Comparison of ENCODE assay signal across 18 mouse cellular contexts in genomic region chrX:103732033-103732703, GRCm38 (mm10).
DNase-seq lines count a peak whose midpoint lies in the region; ATAC-seq lines count a peak whose summit lies in the region.
"Had no signal": no experiment of that assay in that cellular context is flagged by ENCODE, and none has a peak within 500 bp of the region (broad histone marks: within the 10 kb centered on the region; RNA-seq: fewer than 3 reads in every experiment).

No protein-coding gene starts in this region.

- WGBS in kidney, embryonic 14.5 days = 70% methylated on average over 4 of the region's 4 CpGs
- 64% methylated on average over 4 of the region's 4 CpGs for WGBS in liver, embryonic 11.5 days
- WGBS in liver, embryonic 12.5 days (ENCODE audit: insufficient replicate concordance) = 56% methylated on average over 4 of the region's 4 CpGs
- WGBS in hindbrain, embryonic 12.5 days = 75% methylated on average over 4 of the region's 4 CpGs

- intact Hi-C loops in left cerebral cortex, postnatal 4 days (cut with DNase I) = no loop called here

- H3K4me1 ChIP-seq in kidney, embryonic 14.5 days (ENCODE audit: control insufficient read depth, insufficient read depth, low read length) = no peaks in the 10 kb centered on the region
- no peaks in the 10 kb centered on the region for H3K4me1 ChIP-seq in liver, embryonic 11.5 days (replicated peaks; ENCODE audit: control insufficient read depth, insufficient read depth, low read length)
- no peaks in the 10 kb centered on the region for H3K4me1 ChIP-seq in liver, embryonic 12.5 days
- no peaks in the 10 kb centered on the region for H3K4me1 ChIP-seq in hindbrain, embryonic 12.5 days
- H3K4me1 ChIP-seq: forebrain, embryonic 12.5 days; limb, embryonic 12.5 days; megakaryocyte, embryonic 14.5 days had no signal

- ATAC-seq in kidney, embryonic 14.5 days (ENCODE audit: low FRiP score, low TSS enrichment) = no peak
- ATAC-seq in liver, embryonic 11.5 days (replicated peaks; ENCODE audit: low FRiP score) = no peak
- no peak for ATAC-seq in liver, embryonic 12.5 days
- ATAC-seq in hindbrain, embryonic 12.5 days (ENCODE audit: low FRiP score) = no peak
- ATAC-seq: hindbrain, embryonic 16.5 days; intestine, postnatal 0 days; midbrain, embryonic 16.5 days had no signal

- no peaks in the 10 kb centered on the region for H3K36me3 ChIP-seq in kidney, embryonic 14.5 days (ENCODE audit: control insufficient read depth, insufficient read depth, low read length)
- no peaks in the 10 kb centered on the region for H3K36me3 ChIP-seq in liver, embryonic 11.5 days (ENCODE audit: control insufficient read depth, insufficient read depth, low read length)
- no peaks in the 10 kb centered on the region for H3K36me3 ChIP-seq in liver, embryonic 12.5 days
- H3K36me3 ChIP-seq in hindbrain, embryonic 12.5 days = no peaks in the 10 kb centered on the region
- H3K36me3 ChIP-seq: forebrain, embryonic 12.5 days; limb, embryonic 12.5 days had no signal

- H3K27me3 ChIP-seq in kidney, embryonic 14.5 days (ENCODE audit: control insufficient read depth, insufficient read depth, low read length) = no peaks in the 10 kb centered on the region
- H3K27me3 ChIP-seq in liver, embryonic 11.5 days (replicated peaks; ENCODE audit: control insufficient read depth, insufficient read depth, low read length) = peaks cover 34% of the 10 kb centered on the region
- peaks cover 50% of the 10 kb centered on the region for H3K27me3 ChIP-seq in liver, embryonic 12.5 days (replicated peaks)
- peaks cover 74% of the 10 kb centered on the region for H3K27me3 ChIP-seq in hindbrain, embryonic 12.5 days

- H3K9me3 ChIP-seq in kidney, embryonic 14.5 days (ENCODE audit: control insufficient read depth, low read length) = no peaks in the 10 kb centered on the region
- H3K9me3 ChIP-seq in liver, embryonic 11.5 days (ENCODE audit: control insufficient read depth, low read length) = no peaks in the 10 kb centered on the region
- no peaks in the 10 kb centered on the region for H3K9me3 ChIP-seq in liver, embryonic 12.5 days (replicated peaks)
- H3K9me3 ChIP-seq in hindbrain, embryonic 12.5 days (replicated peaks) = no peaks in the 10 kb centered on the region
- H3K9me3 ChIP-seq: forebrain, embryonic 12.5 days; limb, embryonic 12.5 days; megakaryocyte, embryonic 14.5 days had no signal

- peak; percentile 23 for DNase-seq in kidney, adult 11 months
- DNase-seq in liver = peak; percentile 12
- no peak for DNase-seq in liver, embryonic 11.5 days (ENCODE audit: low spot score)
- no peak for DNase-seq in left cerebral cortex, postnatal 4 days
- DNase-seq: cerebellum, adult 11-12 months; cerebellum, postnatal 36 days; right cerebral cortex, adult 18-20 months; thymus, postnatal 36 days had no signal

- no peak overlapping the region for H3K27ac ChIP-seq in kidney, embryonic 14.5 days (ENCODE audit: low read depth, low read length)
- H3K27ac ChIP-seq in liver, embryonic 11.5 days (ENCODE audit: low read depth, low read length) = no peak overlapping the region
- 0 out of 2 replicates have a peak overlapping the region, but pooled peaks have one; percentile 20 for H3K27ac ChIP-seq in liver, embryonic 12.5 days
- H3K27ac ChIP-seq in hindbrain, embryonic 12.5 days = no peak overlapping the region
- H3K27ac ChIP-seq: forebrain, embryonic 12.5 days; limb, embryonic 12.5 days had no signal

- no peak overlapping the region for H3K9ac ChIP-seq in kidney, embryonic 14.5 days (ENCODE audit: low read depth, low read length)
- no peak overlapping the region for H3K9ac ChIP-seq in liver, embryonic 11.5 days (ENCODE audit: low read depth, low read length)
- no peak overlapping the region for H3K9ac ChIP-seq in liver, embryonic 12.5 days
- H3K9ac ChIP-seq in hindbrain, embryonic 12.5 days = no peak overlapping the region
- H3K9ac ChIP-seq: forebrain, embryonic 12.5 days; limb, embryonic 12.5 days had no signal

- no peak overlapping the region for H3K4me2 ChIP-seq in kidney, embryonic 14.5 days (replicated peaks; ENCODE audit: low read depth, low read length)
- H3K4me2 ChIP-seq in liver, embryonic 11.5 days = no peak overlapping the region
- no peak overlapping the region for H3K4me2 ChIP-seq in liver, embryonic 12.5 days
- no peak overlapping the region for H3K4me2 ChIP-seq in hindbrain, embryonic 12.5 days (replicated peaks)
- H3K4me2 ChIP-seq: forebrain, embryonic 12.5 days; heart, embryonic 11.5 days; limb, embryonic 12.5 days had no signal

- no peak overlapping the region for H3K4me3 ChIP-seq in kidney, embryonic 14.5 days (ENCODE audit: low read length)
- no peak overlapping the region for H3K4me3 ChIP-seq in liver, embryonic 11.5 days (ENCODE audit: low read depth, low read length)
- H3K4me3 ChIP-seq in liver, embryonic 12.5 days = no peak overlapping the region
- H3K4me3 ChIP-seq in hindbrain, embryonic 12.5 days = no peak overlapping the region
- H3K4me3 ChIP-seq: forebrain, embryonic 12.5 days; limb, embryonic 12.5 days; megakaryocyte, embryonic 14.5 days had no signal

Comparison
In these comparisons a context has a peak if more than half of its experiments do, and no peak if none do; other contexts are left out.
1. DNase-seq: peak in kidney, adult 11 months (single experiment) and liver (single experiment); none in liver, embryonic 11.5 days (single experiment) and left cerebral cortex, postnatal 4 days (single experiment).